Mouse (Mus musculus) right cerebral cortex, postnatal 4 days (tissue): ENCODE measurements around the gene Evi5l.

Experiments used
- DNase-seq: peaks from one replicate; pipeline ENCODE4 v3.0.0-alpha.2; 2022

The Evi5l gene

DNA sequence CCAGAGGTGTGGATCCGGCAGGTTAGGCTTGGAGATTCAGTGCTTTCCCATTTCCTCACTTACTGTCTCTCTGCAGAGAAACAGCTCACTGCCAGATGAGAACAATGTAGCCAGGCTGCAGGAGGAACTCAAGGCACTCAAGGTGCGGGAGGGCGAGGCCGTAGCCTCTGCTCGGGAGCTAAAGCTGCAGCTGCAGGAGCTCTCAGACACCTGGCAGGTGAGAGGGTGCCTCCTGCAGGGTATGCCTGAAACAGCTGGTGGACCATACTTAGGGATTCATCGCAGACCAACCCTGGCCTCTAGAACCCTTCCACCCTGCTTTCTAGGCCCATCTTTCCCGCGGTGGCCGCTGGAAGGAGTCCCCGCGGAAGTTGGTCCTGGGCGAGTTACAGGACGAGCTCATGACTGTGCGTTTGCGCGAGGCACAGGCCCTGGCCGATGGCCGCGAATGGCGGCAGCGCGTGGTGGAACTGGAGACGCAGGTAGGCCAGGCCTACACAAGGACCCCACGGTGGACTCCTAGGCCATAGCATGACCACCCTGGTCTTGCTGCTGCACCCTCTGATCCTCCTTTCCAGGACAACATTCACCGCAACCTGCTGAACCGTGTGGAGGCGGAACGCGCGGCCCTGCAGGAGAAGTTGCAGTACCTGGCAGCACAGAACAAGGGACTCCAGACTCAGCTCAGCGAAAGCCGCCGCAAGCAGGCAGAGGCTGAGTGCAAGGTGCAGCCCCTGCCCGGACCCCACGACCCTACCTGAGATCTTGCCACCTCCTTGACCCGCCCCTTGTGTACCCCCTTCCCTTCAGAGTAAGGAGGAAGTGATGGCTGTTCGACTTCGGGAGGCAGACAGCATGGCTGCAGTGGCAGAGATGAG is 39.1 kb downstream of the Evi5l start:
- DNase-seq = peak; percentile 29

DNA sequence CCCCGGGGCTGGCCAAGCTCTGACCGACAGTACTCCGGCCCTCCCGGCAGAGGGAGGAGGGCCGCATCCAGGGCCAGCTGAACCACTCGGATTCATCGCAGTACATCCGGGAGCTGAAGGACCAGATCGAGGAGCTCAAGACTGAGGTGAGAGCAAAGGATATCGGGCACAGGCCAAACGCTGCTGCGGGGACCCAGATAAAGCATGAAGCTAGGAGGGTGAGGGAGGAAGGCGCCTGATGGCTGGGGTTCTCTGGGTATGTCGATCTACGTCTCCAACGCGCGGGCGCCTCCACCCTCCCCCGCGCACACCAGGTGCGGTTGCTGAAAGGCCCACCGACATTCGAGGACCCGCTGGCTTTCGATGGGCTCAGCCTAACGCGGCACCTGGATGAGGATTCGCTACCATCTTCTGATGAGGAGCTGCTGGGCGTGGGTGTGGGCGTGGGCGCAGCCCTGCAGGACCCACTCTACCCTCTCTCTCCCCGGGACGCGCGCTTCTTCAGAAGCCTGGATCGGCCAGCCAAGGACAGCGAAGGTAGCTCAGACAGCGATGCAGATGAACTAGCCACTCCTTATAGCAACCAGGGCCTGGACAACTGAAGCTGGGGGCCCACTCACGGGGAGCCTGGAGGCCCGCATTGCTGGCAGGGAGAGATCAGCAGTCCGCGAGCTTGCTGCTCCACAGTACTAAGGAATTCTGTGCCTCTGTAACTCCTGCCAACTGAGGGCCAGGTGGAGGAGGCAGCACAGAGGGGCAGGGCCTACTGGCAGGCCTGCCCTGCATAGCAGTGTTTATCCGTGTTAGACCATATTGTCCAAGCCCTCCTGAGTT is 40.0 kb downstream of the Evi5l start:
- DNase-seq = peak; percentile 32

DNA sequence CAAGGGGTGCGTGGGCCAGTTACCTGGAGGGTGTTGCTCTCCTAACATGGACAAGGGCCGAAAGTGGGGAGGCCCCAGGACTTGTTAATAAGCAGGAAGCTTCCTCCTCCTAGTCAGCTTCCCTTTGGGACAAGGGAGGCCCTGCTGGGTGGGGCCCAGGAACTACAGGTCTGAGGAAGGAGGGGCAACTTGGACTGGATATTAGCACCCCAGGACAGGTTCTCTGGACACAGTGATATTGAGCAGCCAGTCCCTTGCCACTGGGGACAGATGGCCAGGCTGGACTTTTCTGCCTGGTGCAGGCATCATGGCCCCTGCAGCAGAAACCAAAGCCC is 40.6 kb downstream of the Evi5l start:
- DNase-seq = no peak

DNA sequence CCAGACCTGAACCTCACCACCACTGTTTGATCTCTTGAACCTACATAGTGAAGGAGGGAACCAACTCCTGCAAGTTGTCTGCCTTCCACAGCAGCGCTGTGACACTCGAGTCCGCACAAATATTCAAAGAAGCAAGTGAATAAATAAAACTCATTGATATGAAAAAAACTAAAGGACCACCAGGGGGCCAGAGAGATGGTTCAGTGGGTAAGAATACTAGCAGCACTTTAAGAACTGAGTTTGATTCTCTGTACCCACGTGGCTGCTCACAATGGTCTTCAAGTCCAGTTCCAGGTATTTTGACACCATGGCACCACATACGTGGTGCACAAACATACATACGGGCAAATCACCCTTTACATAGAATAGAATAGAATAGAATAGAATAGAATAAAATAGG is 44.7 kb downstream of the Evi5l start:
- DNase-seq = no peak

DNA sequence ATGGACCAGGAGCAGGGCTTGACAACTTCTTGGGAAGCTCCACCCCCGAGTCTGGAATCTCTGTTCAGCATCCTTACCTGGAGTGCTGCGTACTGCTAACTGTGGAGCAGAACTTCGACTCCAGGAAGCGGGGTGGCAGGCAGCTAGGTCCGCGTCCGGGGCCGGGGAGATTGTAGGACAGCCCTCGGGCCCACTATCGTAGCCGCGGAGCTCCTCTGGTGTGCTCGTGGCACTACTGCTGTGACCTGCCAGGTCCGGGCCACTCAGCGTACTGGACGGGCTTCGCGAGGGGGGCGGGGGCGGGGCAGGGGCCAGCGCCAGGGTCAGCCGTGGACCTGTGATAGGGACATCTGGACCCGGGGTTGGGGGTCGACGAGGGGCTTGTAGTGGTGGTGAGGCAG is 46.4 kb downstream of the Evi5l start:
- peak; percentile 35 for DNase-seq

DNA sequence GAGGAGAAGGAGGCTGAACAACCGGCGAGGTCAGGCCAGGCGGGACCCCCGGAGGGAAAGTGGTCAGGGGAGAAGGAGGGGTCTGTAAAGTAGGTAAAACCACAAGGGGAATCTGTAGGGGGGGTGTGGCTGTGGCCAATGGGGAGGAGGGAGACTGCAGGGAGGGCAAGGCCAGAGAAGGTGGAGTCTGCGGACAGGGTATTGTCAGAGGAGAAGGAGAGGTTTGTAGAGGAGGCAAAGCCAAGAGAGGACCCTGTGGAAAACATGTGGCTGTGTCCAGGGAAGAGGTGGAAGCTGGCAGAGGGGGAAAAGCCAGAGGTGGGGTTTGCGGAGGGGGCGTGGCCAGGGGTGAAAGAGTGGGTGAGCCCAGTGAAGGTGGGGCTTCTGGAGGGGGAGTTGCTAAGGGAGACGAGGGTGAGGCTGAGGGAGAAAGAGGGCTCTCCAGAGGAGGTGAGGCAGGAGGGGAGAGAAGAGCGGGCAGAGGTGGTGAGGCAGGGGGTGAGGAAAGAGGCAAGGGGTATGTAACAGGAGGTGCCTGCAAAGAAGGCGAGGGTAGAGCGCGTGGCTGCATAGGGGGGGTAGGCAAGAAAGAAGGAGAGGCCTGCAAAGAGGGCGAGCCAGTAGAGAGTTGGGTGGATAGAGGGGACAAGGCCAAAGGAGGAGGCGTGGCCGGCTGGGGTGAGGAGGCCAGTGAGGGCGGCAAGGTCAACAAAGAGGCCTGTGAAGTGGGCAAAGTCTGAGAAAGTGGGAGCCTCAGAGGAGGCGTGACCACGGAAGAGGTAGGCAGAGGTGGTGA is 47.0 kb downstream of the Evi5l start:
- peak; percentile 59 for DNase-seq

DNA sequence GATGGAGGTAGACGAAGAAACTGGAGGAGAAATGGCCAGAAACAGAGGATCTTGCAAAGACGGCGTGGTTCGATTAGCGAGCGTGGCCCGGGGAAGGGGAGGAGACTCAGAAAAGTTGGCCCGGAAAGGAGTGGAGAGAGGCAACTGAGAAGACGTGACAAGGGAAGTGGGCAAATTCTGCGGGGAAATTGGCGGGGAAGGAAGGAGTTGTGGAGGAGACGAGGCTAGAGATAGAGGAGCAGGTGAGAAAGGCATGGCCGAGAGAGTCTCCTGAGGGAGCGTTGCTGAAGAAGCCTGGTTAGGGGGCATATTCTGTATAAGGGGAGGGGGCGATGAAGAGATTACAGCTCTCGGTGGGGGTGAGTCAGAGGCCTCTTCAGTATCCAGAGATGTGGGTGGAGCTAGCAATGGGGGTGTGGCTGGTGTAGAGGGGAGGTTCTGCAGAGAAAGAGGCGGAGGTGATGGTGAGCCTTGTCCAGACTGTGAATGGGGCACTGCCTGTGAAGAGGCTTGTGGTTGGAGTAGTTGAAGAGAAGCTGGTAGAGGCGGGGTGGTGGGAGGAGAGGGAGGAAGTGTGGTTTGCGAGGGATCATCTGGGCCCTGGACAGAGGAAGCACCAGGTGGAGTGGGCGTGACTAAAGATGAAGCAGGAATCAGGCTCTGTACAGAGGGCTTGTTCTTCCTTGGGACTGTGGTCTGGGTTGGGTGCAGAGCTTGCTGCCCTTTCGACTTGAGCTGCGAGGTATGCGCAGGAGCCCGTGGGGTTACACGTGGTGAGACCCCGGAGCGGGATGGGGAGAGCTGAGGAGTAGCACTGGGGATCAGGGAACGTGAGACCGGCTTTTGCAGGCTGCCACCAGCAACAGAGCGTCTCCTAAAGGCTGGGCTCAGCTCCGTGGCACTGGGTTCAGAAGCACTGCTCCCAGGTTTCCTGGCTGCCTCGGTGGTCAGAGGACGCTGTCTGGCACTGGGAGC is 47.9 kb downstream of the Evi5l start:
- DNase-seq = no peak

DNA sequence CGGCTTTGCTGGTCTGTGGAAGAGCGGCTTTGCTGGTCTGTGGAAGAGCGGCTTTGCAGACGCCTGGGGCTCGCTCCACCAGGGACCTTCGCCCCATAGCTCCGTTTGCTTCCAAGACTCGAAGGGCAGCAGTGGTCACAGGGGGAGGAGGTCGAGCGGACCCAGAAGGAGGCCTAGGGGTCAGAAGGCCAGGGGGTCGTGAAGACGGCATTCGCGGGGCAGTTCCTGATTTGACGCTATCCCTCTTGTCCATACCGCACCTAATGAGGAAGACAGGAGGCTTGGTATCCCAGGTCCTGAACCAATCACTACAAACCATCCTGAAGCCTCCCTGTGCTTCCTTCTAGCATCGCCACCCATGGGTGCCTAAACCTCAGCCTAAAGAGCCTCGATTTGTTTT is 49.9 kb downstream of the Evi5l start:
- DNase-seq = peak; percentile 40

DNA sequence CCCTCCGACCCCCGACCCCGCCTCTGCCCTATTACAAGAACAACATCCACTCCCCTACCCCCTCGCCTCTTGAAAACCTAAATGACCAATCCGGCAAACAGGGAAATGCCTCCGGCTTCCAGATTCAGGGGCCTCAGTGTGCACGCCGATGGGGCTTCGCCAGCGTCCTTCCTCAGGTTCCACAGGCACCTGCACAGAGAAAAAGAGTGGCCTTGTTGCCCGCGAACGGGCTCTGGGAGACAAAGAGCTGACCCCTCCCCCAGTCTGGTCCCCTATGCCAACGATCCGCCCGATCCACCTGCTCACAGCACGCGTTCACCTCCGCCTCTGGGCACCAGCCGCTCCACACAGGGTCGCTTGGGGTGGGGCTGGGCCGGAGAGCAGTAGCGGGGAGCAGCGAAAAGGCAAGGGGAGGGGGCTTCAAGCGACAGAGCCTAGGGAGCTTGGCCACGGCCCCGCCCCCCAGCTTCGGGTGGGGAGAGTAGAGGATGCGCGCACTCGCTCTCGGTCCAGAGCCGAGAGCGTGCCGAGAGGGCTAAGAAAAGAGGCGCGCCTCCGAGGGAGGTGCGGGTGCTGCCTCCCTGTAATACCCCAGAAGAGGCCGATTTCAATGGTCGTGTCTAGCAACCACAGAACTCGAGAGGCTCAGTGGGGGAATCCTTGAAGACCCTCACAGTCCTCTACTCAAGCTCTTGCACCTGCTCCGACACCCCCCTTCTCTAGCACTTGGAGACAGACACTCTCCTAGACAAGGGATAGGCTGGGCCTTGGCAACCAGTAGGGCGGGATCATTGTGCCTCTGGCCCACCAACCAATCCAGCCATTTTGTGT is 50.6 kb downstream of the Evi5l start, which contains the start of gene Prr36:
Gene Prr36, minus strand, starts transcription at position 669 of the 831 bp plus-strand sequence.
- DNase-seq = peak; percentile 86

DNA sequence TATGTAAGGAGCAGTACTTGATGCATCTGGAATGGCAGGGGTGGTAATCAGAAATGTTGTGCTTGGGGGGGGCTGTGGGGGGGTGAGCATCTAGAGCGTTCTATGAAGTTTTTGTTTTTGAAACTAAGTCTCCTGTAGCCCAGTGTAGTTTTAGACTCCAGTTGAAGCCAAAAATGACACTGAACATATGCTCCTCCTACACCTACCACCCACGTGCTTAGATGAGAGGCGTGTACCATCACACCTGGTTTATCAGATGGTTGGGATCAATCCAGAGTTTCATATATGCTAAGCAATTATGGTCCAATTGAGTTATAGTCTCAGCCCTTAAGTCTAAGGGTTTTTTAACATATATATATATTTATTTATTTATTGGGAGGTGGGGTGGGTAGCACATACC is 53.2 kb downstream of the Evi5l start:
- DNase-seq = no peak

DNA sequence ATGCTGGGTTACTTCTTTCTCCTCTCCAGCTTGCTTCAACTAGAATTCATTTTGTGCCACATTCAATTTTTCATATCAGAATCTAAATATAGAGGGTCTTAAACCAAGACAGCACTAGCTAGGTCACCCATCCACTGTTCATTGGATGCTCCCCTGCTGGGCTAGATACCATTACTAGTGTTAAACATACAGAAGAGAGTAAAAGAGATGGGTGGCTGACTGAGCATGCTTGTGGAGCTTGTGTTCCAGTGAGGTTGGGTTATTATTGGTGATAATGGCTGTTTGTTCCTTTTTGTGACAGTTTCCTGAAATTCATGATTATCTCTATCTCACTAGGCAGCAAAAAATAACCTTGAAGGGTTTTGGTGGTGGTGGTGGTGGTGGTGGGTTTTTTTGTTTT is 55.7 kb downstream of the Evi5l start:
- no peak for DNase-seq

DNA sequence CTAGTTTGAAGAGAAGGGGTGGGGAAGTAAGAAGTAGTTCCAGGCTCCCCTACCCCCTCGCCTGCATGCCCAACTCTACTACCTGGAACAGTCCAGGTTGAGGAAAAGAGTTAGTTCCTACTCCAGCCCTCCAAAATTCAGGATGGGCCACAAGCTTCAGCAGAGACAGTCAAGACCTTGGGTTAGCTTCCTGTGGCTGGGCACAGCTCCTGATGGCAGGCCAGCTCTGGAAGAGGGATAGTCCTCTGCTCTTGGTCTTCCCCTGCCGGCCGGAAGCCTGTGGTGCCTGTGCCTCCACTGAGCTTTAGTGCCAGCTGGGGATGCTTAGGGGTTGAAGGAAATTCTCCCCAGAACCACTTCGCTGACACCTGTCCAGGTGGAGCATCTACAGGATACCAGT is 60.0 kb downstream of the Evi5l start:
- no peak for DNase-seq

DNA sequence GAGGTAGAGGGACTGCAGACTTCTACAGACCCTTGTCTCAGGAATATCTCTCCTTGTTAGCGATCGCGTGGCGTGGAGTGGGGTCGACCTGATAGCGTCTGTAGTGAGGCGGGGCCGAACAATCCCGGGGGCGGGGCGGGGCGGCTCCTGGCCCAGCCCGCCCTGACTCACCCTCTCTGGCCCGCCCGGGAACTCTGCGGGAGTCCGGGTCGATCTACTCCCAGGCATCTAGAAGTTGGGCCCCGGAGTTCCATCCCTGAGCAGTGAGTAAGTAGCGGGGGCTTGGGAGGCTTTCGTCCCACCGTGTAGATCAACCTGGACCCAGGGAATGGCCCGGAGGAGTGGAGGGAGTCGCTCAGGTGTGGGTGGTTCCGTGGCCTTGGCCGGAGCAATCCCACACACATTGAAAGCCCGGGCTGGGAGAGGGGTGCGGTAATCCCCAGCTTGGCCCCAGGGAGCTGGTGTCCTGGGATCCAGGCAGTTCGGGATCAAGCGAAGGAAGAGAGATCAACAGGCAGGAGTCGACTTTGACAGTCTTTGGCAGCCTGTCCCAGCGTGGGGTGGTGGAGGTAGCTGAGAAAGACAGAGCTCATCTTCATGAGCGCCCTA is 60.5 kb downstream of the Evi5l start, which contains the start of gene Lrrc8e:
Gene Lrrc8e, plus strand, starts transcription at position 89 of the 609 bp plus-strand sequence.
- no peak for DNase-seq

DNA sequence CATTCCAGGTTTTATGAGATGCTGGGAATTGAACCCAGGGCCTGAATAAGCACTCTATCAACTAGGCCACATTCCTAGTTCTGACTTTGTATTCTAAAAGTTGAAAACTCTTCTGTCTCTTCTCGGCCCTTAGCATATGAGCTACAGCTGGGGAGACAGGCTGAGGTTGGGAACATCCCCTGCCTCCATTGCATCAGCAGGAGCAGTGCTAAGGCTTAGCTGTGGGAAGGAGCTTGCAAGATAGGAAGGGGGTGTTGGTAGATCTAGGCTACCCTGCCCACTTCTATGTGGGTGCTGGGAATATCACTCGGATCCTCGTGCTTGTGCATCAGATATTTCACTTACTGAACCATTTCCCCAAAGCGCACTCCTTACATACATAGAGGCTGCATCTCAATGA is 61.6 kb downstream of the Evi5l start:
- no peak for DNase-seq

DNA sequence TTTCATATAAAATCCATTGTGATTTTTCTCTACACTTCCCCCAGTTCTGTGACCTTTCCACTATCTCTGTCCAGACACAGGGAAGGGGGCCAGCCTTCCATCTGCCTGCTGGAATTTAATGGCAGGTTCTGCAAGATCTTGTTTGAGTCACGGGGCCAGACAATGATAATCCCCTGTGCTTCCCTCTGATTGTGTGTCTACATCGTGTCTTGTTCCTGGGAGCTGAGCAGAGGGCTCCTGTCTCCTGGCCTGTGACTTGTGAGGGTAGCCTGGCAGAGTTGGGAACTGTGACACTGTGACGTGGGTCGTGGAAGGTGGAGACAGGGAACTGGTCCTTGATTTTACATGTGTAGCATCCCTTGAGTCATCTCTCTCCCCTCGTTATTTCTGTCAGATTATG is 63.4 kb downstream of the Evi5l start:
- DNase-seq = no peak

DNA sequence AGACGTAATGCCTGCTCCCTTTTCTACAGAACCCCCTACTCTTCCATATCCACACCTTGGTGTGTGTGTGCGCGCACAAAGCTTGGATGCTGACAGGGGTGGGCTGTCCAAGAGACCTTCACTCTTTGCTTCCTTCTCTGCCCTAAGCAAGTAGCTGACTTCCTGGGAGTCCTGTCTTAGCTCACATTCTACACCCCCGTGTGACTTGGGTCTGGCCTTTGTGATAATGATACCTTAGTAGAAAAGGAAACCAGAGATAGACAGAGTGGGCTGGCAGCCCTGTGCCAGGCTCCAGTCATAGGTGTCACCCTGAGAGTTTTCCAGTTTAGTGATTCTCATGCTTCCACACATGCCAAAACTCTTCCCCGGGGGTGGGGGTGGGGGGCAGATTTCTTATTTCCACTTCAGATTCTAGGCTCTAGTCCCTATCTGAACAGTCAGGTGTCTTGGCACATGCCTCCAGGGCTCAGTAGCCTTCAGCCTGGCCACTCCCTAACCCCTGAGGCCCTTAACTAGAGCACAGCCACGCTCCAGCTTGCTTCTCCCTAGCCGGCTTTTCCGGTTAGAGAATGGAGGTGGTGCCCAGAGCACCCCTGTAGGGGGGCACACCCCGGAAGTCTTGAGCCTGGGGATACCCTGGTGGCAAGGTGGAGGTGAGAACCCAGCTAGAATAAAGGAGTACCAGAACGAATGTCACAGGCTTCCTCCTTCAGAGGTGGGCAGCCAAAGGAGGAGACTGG is 64.4 kb downstream of the Evi5l start:
- DNase-seq = no peak

DNA sequence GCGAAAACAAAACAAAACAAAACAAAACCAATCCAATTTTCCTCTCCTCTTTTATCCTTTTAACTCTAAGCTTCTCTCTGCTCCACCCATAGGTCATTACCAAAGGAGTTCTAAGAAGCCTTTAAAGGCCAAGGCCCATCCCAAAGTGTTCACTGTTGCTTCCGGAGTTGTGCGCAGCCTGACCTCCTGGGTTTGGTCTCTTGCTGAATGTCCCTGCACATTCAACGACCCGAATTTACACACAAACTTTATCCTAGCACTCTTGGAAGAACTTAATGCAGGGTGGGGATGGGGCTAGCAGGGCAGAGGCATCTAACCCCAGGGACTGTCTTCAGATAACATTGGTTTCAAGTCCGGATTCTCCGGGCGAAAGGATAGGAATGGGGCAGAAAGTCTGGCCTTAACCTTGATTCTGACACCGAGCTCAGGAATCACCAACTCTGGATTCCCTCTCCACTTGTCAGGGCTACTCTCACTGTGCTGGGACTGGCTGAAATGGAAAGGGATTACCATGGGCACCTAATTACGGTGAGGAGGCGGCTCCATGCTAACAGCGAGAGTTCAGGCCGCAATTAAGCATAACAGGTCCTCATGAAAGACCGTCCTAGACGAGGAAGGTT is 71.6 kb downstream of the Evi5l start:
- DNase-seq = no peak

DNA sequence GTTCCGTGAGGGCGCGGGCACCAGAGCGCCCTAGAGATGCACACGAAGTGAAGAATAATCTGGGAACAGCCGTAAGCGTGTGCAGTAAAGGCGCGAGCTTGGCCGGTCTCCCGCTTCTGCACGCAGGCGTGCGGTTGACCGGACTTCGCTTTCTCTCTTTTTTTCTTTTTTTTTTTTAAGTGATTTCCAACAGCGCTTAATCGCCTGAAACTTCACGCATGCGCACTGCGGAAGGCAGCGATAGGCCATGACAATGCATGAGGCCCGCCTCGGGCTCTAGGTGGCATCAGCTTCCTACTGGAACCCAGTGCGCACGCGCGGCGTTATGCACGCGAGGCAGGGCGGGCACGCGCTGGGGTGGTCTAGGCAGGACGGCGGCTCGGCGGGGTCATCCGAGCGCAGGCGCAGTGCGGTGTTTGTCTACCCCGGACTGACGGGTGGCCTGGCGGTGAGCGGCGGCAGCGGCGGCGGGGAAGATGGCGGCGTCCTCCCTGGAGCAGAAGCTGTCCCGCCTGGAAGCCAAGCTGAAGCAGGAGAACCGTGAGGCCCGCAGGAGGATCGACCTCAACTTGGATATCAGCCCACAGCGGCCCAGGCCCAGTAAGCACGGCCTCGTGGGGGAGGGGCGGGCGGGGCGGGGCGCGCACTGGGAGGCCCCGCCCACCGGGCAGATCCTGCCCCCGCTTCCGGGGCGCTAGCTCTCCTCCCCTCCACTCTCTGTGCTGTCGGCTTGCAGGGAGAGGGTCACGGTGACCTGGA is 72.2 kb downstream of the Evi5l start, which contains the start of the genes Map2k7 and Gm49320:
Gene Map2k7, plus strand, starts transcription at position 307 of the 759 bp plus-strand sequence.
Gene Gm49320, plus strand, starts transcription at position 432 of the 759 bp plus-strand sequence.
- peak; percentile 100 for DNase-seq
